Mouse (Mus musculus) G1E (cell line): ENCODE results near the gene Tprgl.

ENCODE experiments used
- CTCF ChIP-seq: IDR thresholded peaks from 2 replicates; pipeline ENCODE4 v1.5.1; 2012; ENCODE audit warnings: low read depth, low read length, inconsistent platforms, mixed read lengths
- GATA1 ChIP-seq: IDR thresholded peaks from 2 replicates; pipeline ENCODE4 v1.6.1; 2012; ENCODE audit warnings: borderline replicate concordance, low read length, inconsistent platforms, mixed read lengths
- GATA2 ChIP-seq: IDR thresholded peaks from 2 replicates; pipeline ENCODE4 v1.6.1; 2012; ENCODE audit warnings: low read depth, low read length, inconsistent platforms, borderline replicate concordance
- POLR2AphosphoS5 ChIP-seq: IDR thresholded peaks from 2 replicates; pipeline ENCODE4 v1.6.1; 2012; ENCODE audit warnings: low read depth, low read length, inconsistent platforms; ENCODE audit not compliant: insufficient replicate concordance
- TAL1 ChIP-seq: conservative IDR thresholded peaks from 2 replicates; pipeline ENCODE4 v1.6.1; 2012; ENCODE audit warnings: low read depth, low read length, inconsistent platforms, mixed read lengths

- TF ChIP-seq GATA1 (no peak), CTCF (no peak), GATA2 (no peak), TAL1 (no peak), POLR2AphosphoS5 (no peak)
Observed at GRCm38 (mm10) chr4:154207261-154207660, 46.8 kb upstream of the Tprgl start.
